10 mouse cellular contexts compared by ENCODE assay signal in genomic region chr10:4006296-4007015, GRCm38 (mm10). TPM values are rescaled to one million over a fixed set of nuclear protein-coding genes. Genes with fewer than 3 reads are reported as not detected.
DNase-seq lines count a peak whose midpoint lies in the region; ATAC-seq and TF ChIP-seq lines count a peak whose summit lies in the region.
"Had no signal": no experiment of that assay in that cellular context is flagged by ENCODE, and none has a peak within 500 bp of the region (broad histone marks: within the 10 kb centered on the region; RNA-seq: fewer than 3 reads in every experiment).

No protein-coding gene starts in this region.

- no peaks in the 10 kb centered on the region for H3K36me3 ChIP-seq in forebrain, embryonic 14.5 days (ENCODE audit: control insufficient read depth, insufficient read depth, low read length)
- H3K36me3 ChIP-seq in forebrain, embryonic 11.5 days (ENCODE audit: control insufficient read depth, insufficient read depth, low read length) = no peaks in the 10 kb centered on the region
- 0 out of 2 replicates have a peak, but pooled peaks cover 7% of the 10 kb centered on the region for H3K36me3 ChIP-seq in kidney, embryonic 15.5 days
- no peaks in the 10 kb centered on the region for H3K36me3 ChIP-seq in stomach, postnatal 0 days (ENCODE audit: control insufficient read depth, insufficient read depth, low read length)

- H3K4me3 ChIP-seq in forebrain, embryonic 14.5 days (ENCODE audit: low read depth, low read length) = no peak overlapping the region
- no peak overlapping the region for H3K4me3 ChIP-seq in forebrain, embryonic 11.5 days (ENCODE audit: low read depth, low read length)
- no peak overlapping the region for H3K4me3 ChIP-seq in kidney, embryonic 15.5 days (replicated peaks)
- no peak overlapping the region for H3K4me3 ChIP-seq in stomach, postnatal 0 days (ENCODE audit: low read depth, low read length)
- H3K4me3 ChIP-seq: left cerebral cortex, adult 2 months had no signal

- H3K27ac ChIP-seq in forebrain, embryonic 14.5 days (ENCODE audit: low read depth, low read length) = no peak overlapping the region
- no peak overlapping the region for H3K27ac ChIP-seq in forebrain, embryonic 11.5 days (ENCODE audit: low read depth, low read length)
- peak overlapping the region; percentile 79 for H3K27ac ChIP-seq in kidney, embryonic 15.5 days
- H3K27ac ChIP-seq in stomach, postnatal 0 days (replicated peaks) = 0 out of 2 replicates have a peak overlapping the region, but pooled peaks have one; percentile 24
- H3K27ac ChIP-seq: left cerebral cortex, adult 2 months had no signal

- H3K9ac ChIP-seq in forebrain, embryonic 14.5 days (ENCODE audit: low read length) = no peak overlapping the region
- no peak overlapping the region for H3K9ac ChIP-seq in forebrain, embryonic 11.5 days (ENCODE audit: low read length)
- H3K9ac ChIP-seq in kidney, embryonic 15.5 days = no peak overlapping the region
- no peak overlapping the region for H3K9ac ChIP-seq in stomach, postnatal 0 days (ENCODE audit: low read length)

- H3K4me2 ChIP-seq in forebrain, embryonic 14.5 days (ENCODE audit: low read length) = no peak overlapping the region
- no peak overlapping the region for H3K4me2 ChIP-seq in forebrain, embryonic 11.5 days (ENCODE audit: low read depth, low read length, severe bottlenecking)
- no peak overlapping the region for H3K4me2 ChIP-seq in kidney, embryonic 15.5 days
- no peak overlapping the region for H3K4me2 ChIP-seq in stomach, postnatal 0 days (replicated peaks; ENCODE audit: low read depth)

- no peaks in the 10 kb centered on the region for H3K27me3 ChIP-seq in forebrain, embryonic 14.5 days (replicated peaks; ENCODE audit: control insufficient read depth, insufficient read depth, low read length)
- no peaks in the 10 kb centered on the region for H3K27me3 ChIP-seq in forebrain, embryonic 11.5 days (ENCODE audit: control insufficient read depth, insufficient read depth, low read length)
- no peaks in the 10 kb centered on the region for H3K27me3 ChIP-seq in kidney, embryonic 15.5 days
- H3K27me3 ChIP-seq in stomach, postnatal 0 days (ENCODE audit: control insufficient read depth, insufficient read depth, low read length) = no peaks in the 10 kb centered on the region
- H3K27me3 ChIP-seq: Patski had no signal

- H3K9me3 ChIP-seq in forebrain, embryonic 14.5 days (replicated peaks; ENCODE audit: control insufficient read depth, low read length) = no peaks in the 10 kb centered on the region
- no peaks in the 10 kb centered on the region for H3K9me3 ChIP-seq in forebrain, embryonic 11.5 days (ENCODE audit: control insufficient read depth, low read length)
- no peaks in the 10 kb centered on the region for H3K9me3 ChIP-seq in kidney, embryonic 15.5 days (replicated peaks)
- H3K9me3 ChIP-seq in stomach, postnatal 0 days (ENCODE audit: control insufficient read depth, low read length) = no peaks in the 10 kb centered on the region

- no peak for TF ChIP-seq CTCF in stomach, postnatal 0 days (IDR thresholded peaks at IDR 0.05; ENCODE audit: low read depth)

- H3K4me1 ChIP-seq in forebrain, embryonic 14.5 days (ENCODE audit: control insufficient read depth, insufficient read depth, low read length) = no peaks in the 10 kb centered on the region
- no peaks in the 10 kb centered on the region for H3K4me1 ChIP-seq in forebrain, embryonic 11.5 days (replicated peaks; ENCODE audit: control insufficient read depth, insufficient read depth, low read length)
- peaks cover 20% of the 10 kb centered on the region for H3K4me1 ChIP-seq in kidney, embryonic 15.5 days
- H3K4me1 ChIP-seq in stomach, postnatal 0 days (replicated peaks; ENCODE audit: control insufficient read depth, insufficient read depth) = no peaks in the 10 kb centered on the region

- WGBS in forebrain, embryonic 14.5 days = 75% methylated on average over 7 of the region's 7 CpGs
- 82% methylated on average over 7 of the region's 7 CpGs for WGBS in forebrain, embryonic 11.5 days
- 41% methylated on average over 7 of the region's 7 CpGs for WGBS in kidney, embryonic 15.5 days
- 29% methylated on average over 7 of the region's 7 CpGs for WGBS in stomach, postnatal 0 days

- DNase-seq in forebrain, embryonic 14.5 days (ENCODE audit: low spot score) = peak; percentile 4
- DNase-seq in forebrain, embryonic 11.5 days (ENCODE audit: low spot score) = no peak
- DNase-seq in kidney, adult 11 months = no peak
- DNase-seq in right cerebral cortex, adult 18-20 months = peak; percentile 11
- DNase-seq in right cerebral cortex, postnatal 10 days (ENCODE audit: low spot score in 2 of 2) = no peak
- DNase-seq in stomach, postnatal 0 days (ENCODE audit: low spot score) = no peak
- no peak for DNase-seq in urinary bladder, adult 18-20 months (ENCODE audit: low spot score in 2 of 2)

- no peak for TF ChIP-seq EP300 in stomach, postnatal 0 days (optimal IDR thresholded peaks at IDR 0.05)

- ATAC-seq in forebrain, embryonic 14.5 days = 0 out of 2 replicates have a peak, but pooled peaks have one; percentile 37
- ATAC-seq in forebrain, embryonic 11.5 days (replicated peaks; ENCODE audit: low FRiP score) = no peak
- ATAC-seq in kidney, embryonic 15.5 days (replicated peaks; ENCODE audit: low FRiP score) = peak; percentile 91
- ATAC-seq in stomach, postnatal 0 days (ENCODE audit: low FRiP score, low TSS enrichment) = peak; percentile 64; the same call in 1 of the 2 replicates
- ATAC-seq: Patski had no signal

RNA-seq across cellular contexts. Expression of gene Mthfd1l, which starts 33.5 kb away (rescaled TPM):
- polyA plus RNA-seq in forebrain, embryonic 14.5 days (2014; fragmentation: Nextera tagmentation; extraction: Ambion mirVana) = 3.9 and 4.0 TPM in 2 replicates
- 16.2 and 16.6 TPM in 2 replicates for polyA plus RNA-seq in forebrain, embryonic 11.5 days (2014; fragmentation: Nextera tagmentation; extraction: Ambion mirVana)
- 17.1 and 18.4 TPM in 2 replicates for polyA plus RNA-seq in kidney, embryonic 15.5 days (2015; fragmentation: Nextera tagmentation; extraction: Ambion mirVana)
- polyA plus RNA-seq in stomach, postnatal 0 days (2015; fragmentation: Nextera tagmentation; extraction: Ambion mirVana) = 5.4 and 5.5 TPM in 2 replicates

Comparison
In these comparisons a context has a peak if more than half of its experiments do, and no peak if none do; other contexts are left out.
1. DNase-seq: peak in forebrain, embryonic 14.5 days (single experiment) and right cerebral cortex, adult 18-20 months (single experiment); none in forebrain, embryonic 11.5 days (single experiment), kidney, adult 11 months (single experiment), right cerebral cortex, postnatal 10 days (0 of 2), stomach, postnatal 0 days (single experiment) and urinary bladder, adult 18-20 months (0 of 2).
2. H3K27ac ChIP-seq: peak in kidney, embryonic 15.5 days (single experiment) and stomach, postnatal 0 days (single experiment); none in forebrain, embryonic 14.5 days (single experiment) and forebrain, embryonic 11.5 days (single experiment).